Mouse (Mus musculus): ENCODE measurements at regions not wholly inside any gene's neighbourhood (a gene's known extent, or its start where the extent isn't known, plus 50 kb on each side); places are given as distances from the start of the nearest gene placed in this dataset.
A peak's percentile ranks its signal among the peaks of the same experiment; 100 is the strongest.

DNA sequence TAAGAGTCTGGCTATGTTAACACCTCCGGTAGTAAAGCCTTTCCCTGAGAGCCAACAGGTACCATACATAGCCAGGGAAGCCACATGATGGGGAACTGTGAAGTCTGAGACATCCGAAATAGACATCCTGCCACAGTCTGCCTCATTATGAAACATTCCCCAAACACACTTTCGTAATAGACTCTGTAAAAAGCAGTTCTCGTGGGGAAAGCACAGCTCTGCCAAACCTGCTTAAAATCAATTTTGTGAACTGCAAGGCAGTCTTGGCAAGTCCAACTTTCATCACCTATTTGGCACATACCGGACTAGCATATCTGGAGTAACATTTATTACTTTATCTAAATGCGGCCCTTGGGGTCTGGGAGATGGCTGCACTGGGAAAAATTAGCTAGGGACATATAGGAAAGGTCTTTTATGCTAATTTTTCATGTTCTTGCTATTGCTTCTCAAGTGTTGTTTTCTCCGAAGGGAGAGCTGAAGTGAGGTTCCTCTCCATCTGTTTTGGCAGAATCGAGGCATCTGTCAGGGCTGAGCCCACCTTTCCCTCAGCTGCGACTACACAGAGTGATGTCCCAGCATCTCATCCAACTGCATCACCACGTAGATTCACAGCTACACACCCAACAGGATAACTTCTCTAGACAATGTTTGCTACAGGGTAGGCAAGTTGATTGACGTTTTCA, 86.8 kb upstream of the Phactr1 start:
- DNase-seq, result no peak

DNA sequence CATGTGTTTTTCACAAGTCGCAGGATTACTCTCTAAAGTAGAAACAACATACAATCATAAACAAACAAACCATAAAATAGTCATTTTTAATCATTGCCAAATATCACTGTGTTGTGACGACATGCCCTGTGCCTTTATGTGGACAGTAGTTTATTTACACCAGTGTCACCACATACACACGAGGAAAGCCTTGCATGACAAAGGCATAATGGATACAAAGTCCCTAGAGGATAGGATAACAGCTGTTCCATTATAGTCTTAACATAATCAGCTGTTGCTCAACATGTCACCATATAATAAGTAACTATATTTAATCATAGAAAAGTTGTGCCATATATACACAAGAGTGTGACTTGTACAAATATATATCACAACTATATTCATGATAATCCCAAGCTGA, 85.2 kb upstream of the Phactr1 start:
- no peak for DNase-seq

DNA sequence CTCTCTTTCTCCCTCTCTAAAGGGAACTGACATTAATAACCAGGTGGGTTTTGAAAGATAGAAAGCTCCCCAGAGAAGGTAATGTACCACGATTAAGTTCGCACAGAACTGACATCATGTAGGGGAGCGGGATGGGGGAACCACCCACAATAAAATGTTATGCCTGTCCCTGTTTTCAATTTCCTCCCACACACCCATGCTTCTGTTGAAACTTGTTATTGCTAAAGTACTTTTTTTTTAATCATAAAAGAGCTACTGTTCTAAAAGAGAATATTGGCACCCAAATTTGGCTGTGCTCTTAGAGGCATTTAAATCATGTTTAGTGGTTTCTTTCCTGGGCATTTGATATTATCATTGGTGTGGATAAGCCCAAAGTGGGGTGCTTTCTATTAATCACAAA, 82.6 kb upstream of the Phactr1 start:
- DNase-seq, result no peak

DNA sequence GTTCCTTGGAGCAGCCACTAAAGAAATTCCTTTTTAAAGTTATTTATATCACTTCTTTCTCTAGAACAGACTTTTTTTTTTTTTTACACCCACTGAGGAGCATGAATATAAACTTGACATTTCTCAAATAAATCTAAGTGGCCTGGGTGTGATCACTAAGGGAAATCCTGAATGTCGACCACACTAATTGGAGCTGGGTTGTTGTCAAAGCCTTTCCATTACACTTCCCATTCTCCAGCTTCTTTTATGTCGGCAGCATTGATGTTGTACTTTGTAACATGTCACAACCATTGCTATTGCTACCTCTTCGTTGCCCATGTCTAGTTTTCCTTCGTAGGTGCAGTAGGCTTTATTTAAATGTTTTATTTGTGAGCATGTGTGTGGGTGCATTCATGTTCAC, 77.1 kb upstream of the Phactr1 start:
- no peak for DNase-seq

DNA sequence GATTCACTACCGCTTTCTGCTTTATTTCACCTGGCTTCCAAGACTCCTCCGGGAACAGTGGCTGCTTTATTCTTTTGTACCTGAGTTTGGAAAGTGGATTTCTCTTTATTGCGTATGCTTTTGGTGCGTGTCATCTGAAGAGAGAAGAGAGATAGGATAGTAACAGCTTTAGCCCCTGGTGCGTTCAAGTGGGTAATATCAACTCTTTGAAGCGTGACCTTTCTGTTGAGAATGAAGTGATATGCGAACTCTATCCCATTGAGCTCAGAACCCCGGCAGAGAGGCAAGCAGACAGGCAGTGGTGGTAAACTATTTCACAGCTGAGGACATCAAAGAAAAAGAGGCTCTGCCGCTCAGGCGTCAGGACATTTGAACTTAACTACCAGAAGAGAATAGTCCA, 72.7 kb upstream of the Phactr1 start:
- no peak for DNase-seq

DNA sequence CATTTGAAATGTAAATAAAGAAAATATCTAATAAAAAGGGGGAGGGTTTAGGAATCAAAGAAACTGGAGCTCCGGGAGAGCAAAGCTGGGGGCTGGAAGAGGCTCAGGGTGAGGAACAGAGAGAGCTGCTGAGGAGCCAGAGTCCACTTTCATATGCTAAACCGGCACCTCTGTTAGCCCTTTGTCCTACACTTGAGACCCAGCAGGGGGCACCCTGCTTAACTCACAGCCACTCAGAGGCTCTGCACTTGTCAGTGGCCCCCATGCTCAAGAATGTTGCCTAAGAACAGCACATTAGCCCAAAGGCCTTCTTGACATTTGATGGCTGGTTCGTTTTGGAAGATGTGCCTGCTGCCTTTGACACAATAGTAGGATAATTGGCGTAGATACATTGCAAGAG, 71.5 kb upstream of the Phactr1 start:
- no peak for DNase-seq

DNA sequence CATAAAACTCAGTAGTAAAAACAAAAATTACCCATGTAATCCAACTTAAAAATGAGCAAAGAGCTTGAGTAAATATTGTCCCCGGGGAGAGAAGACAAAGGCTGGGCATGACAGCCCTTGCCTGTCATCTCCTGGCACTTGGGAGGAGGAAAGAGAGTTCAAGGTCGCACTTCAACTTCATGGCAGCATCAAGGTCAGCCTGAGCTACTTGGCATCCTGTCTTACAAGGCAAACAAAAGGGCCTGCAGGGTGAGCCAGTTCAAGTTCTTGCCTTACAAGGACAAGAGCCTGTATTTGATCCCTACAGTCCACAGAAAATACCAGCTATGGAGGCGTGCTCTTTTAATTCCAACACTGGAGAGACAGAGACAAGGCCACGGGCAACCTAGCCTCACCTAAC, 67.1 kb upstream of the Phactr1 start:
- no peak for DNase-seq

DNA sequence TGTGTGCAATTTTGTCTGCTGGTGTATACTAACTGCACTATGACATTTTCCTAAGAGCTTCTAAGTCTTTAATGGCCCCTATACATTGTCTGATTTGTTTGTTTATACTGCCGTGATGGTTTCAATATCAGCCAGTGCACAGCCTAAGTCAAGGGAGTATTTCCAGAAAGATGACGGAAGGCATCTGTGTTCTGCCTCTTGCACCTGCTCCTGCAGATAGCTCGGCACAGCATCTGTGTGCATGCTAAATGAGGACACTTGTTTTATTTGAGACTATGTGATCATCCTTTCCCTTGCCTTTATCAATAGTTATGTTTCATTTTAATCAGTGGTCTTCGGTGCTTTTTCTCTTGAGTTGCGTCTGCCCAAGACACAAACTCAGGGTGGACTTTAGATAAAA, 64.6 kb upstream of the Phactr1 start:
- no peak for DNase-seq

DNA sequence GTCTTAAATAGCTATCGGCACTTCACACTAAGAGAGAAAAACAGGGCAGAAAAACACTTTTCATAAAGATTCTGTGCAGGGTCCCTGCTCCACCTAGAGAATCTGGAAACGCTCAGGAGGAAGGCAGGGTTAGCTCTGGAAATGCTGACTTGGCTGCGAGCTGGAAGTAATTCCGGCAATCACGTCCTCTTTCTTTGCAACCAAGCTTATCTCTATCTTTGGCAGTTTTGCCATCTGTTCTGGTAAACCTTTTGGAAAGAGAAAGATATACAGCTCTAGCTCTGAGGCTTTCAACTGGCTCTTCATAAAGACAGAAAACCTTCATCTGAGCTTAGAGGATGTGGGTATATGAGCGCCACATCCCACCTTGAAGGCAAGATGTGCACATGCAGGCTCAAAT, 63.2 kb upstream of the Phactr1 start:
- no peak for DNase-seq

DNA sequence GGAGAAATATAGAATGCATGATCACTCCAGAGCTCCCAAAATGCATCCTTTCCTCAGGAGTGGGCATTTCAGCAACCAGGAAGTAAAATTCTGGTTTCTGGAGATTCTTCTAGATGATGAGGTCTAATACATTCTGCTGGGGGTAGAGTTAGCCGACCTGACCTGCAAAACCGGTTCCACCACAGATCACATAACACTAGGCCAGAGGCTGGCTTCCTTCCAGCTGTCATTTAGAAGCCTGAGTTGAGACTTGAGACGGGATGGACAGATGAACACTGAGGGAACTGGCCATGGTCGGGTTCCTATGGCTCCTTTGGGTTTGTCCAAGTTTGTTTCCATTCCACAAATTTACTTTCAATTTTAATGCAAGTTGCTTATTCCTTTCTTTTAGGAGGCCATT, 62.6 kb upstream of the Phactr1 start:
- no peak for DNase-seq

DNA sequence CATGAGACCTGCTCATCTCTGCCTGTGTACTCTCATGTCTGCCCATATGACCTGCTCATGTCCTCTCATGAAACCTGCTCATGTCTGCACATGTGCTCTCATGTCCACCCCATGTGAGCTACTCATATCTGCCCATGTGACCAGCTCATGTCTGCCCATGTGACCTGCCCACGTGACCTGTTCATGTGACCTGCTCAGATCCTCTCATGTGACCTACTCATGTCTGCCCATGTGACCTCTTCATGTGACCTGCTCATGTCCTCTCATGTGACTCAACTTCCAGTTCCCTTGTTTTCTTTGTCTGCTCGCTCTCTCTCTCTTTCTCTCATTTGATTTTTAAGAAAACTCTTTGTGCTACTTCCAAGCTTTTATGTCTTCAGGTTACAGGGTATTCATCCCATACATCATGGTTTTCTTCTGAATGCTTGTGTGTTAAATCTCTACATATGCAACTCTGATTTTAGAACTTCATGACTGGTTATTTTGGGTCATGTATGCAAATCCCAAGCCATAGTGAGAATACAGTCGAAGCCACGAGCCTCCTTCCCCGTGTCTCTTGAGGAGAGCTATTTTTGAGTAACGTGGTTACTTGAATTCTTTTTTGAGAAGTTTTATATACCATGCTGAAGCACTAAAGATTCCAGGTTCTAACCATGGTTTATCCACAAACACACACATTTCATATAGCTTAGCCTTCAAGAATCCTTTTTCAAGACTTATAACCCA, 60.7 kb upstream of the Phactr1 start:
- no peak for DNase-seq

DNA sequence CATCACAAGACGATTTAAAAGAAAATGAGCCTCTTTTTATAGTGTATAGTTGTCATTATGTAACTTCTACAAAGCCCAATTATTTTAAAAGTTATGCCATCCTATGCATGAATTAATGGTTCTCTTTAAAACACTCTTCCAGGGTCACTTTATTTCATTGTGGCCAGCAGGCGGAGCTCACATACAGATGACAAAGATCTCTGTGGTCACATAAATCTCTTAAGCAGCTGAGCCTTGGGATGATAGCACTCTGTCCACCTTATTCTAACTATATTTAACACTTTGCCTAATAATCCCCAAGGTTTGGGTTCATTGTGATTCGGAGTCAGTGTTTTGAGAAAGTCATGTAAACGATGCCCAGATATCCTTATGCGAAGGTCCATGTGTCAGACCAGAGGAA, 56.9 kb upstream of the Phactr1 start:
- DNase-seq, result peak; percentile 70

Measured in right cerebral cortex, postnatal 14 days (tissue).